Mouse (Mus musculus): ENCODE measurements at regions not wholly inside any gene's neighbourhood (a gene's known extent, or its start where the extent isn't known, plus 50 kb on each side); places are given as distances from the start of the nearest gene placed in this dataset.

GRCm38 (mm10) chr11:24679581-24679980 lies 601.7 kb downstream of the Bcl11a start:
- no peak for DNase-seq (ENCODE audit: low read depth in 2 of 2, low spot score in 2 of 2)

GRCm38 (mm10) chr11:24682423-24682822 lies 604.6 kb downstream of the Bcl11a start:
- no peak for DNase-seq (ENCODE audit: low read depth in 2 of 2, low spot score in 2 of 2)

GRCm38 (mm10) chr11:24685545-24686467 lies 608.0 kb downstream of the Bcl11a start:
- no peak for DNase-seq (ENCODE audit: low read depth in 2 of 2, low spot score in 2 of 2)

GRCm38 (mm10) chr11:24688160-24688782 lies 610.4 kb downstream of the Bcl11a start:
- no peak for DNase-seq (ENCODE audit: low read depth in 2 of 2, low spot score in 2 of 2)

- DNase-seq (ENCODE audit: low read depth in 2 of 2, low spot score in 2 of 2): peak in 1 of 2 experiments; percentile 1
Measured at GRCm38 (mm10) chr11:24689807-24690333, 612.0 kb downstream of the Bcl11a start.

GRCm38 (mm10) chr11:24693926-24694325 lies 616.1 kb downstream of the Bcl11a start:
- DNase-seq (ENCODE audit: low read depth in 2 of 2, low spot score in 2 of 2): no peak

- DNase-seq (ENCODE audit: low read depth in 2 of 2, low spot score in 2 of 2): no peak
Measured at GRCm38 (mm10) chr11:24695010-24695720, 617.3 kb downstream of the Bcl11a start.

GRCm38 (mm10) chr11:24696561-24696960 lies 618.7 kb downstream of the Bcl11a start:
- DNase-seq (ENCODE audit: low read depth in 2 of 2, low spot score in 2 of 2): no peak

- DNase-seq (ENCODE audit: low read depth in 2 of 2, low spot score in 2 of 2): no peak
Measured at GRCm38 (mm10) chr11:24708790-24709189, 630.9 kb downstream of the Bcl11a start.

GRCm38 (mm10) chr11:24716539-24717287 lies 638.9 kb downstream of the Bcl11a start:
- DNase-seq (ENCODE audit: low read depth in 2 of 2, low spot score in 2 of 2): no peak

GRCm38 (mm10) chr11:24724259-24724937 lies 646.5 kb downstream of the Bcl11a start:
- DNase-seq (ENCODE audit: low read depth in 2 of 2, low spot score in 2 of 2): no peak

- no peak for DNase-seq (ENCODE audit: low read depth in 2 of 2, low spot score in 2 of 2)
Measured at GRCm38 (mm10) chr11:24726331-24726730, 648.5 kb downstream of the Bcl11a start.

GRCm38 (mm10) chr11:24727404-24727803 lies 649.5 kb downstream of the Bcl11a start:
- DNase-seq (ENCODE audit: low read depth in 2 of 2, low spot score in 2 of 2): no peak

- DNase-seq (ENCODE audit: low read depth in 2 of 2, low spot score in 2 of 2): no peak
Measured at GRCm38 (mm10) chr11:24731431-24731830, 653.6 kb downstream of the Bcl11a start.

GRCm38 (mm10) chr11:24739710-24740255 lies 661.9 kb downstream of the Bcl11a start:
- DNase-seq (ENCODE audit: low read depth in 2 of 2, low spot score in 2 of 2): no peak

GRCm38 (mm10) chr11:24740466-24740865 lies 662.6 kb downstream of the Bcl11a start:
- no peak for DNase-seq (ENCODE audit: low read depth in 2 of 2, low spot score in 2 of 2)

GRCm38 (mm10) chr11:24742561-24742960 lies 664.7 kb downstream of the Bcl11a start:
- DNase-seq (ENCODE audit: low read depth in 2 of 2, low spot score in 2 of 2): no peak

GRCm38 (mm10) chr11:24743439-24743838 lies 665.6 kb downstream of the Bcl11a start:
- DNase-seq (ENCODE audit: low read depth in 2 of 2, low spot score in 2 of 2): no peak

- DNase-seq (ENCODE audit: low read depth in 2 of 2, low spot score in 2 of 2): no peak
Measured at GRCm38 (mm10) chr11:24745841-24746240, 668.0 kb downstream of the Bcl11a start.

Data from CD8-positive naive resting alpha-beta T cell, adult 2 months (primary cell).